Mouse (Mus musculus): ENCODE results near the gene Klhl35. TPM values are rescaled to one million over a fixed set of nuclear protein-coding genes. Genes with fewer than 3 reads are reported as not detected.

Gene Klhl35
- polyA plus RNA-seq, 1 experiment from 2014 or later: 38.1 TPM

DNA sequence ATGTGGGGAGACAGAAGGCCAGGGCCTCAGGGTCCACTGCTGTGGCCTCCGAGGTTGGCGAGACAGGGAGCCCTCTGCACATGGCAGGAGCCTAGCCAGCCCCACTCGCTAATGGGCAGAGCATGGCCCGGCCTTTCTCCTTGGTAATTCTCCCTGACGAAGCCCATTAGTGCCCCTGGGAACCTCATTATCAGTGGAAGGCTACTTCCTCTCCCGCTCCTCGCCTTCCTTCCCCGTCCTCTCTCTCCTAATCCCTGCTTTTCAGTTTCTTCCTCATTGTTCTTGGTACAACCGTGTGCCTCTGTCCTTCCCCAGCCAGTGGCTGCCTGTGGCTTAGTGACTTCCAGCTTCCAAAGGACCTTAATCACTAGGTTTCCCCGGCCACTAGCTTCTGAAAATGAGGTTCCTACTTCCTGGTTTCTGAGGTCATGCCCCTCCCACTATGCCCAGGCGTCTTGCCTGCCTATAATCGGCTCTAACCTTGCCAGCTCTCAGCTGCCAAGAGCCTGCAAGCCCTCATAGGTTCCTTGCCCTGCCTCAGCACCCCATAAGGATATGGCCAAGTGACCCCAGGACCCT lies 31.0 kb upstream of the Klhl35 start:
- Histone ChIP-seq H3K36me3 (no peaks in the 10 kb centered on the region), H3K4me2 (replicated peaks) (0 out of 2 replicates have a peak overlapping the region, but pooled peaks have one; percentile 0), H3K4me1 (peaks cover 39% of the 10 kb centered on the region), H3K4me3 (no peak overlapping the region), H3K9ac (replicated peaks) (no peak overlapping the region; the same call in 1 of the 2 replicates), H3K27me3 (peaks cover 4% of the 10 kb centered on the region), H3K9me3 (no peaks in the 10 kb centered on the region), H3K27ac (replicated peaks) (peak overlapping the region; percentile 21)
- ATAC-seq (ENCODE audit: low FRiP score, low read depth): peak; percentile 32; the same call in 1 of the 2 replicates
- WGBS: 16% methylated on average over 12 of the region's 12 CpGs

DNA sequence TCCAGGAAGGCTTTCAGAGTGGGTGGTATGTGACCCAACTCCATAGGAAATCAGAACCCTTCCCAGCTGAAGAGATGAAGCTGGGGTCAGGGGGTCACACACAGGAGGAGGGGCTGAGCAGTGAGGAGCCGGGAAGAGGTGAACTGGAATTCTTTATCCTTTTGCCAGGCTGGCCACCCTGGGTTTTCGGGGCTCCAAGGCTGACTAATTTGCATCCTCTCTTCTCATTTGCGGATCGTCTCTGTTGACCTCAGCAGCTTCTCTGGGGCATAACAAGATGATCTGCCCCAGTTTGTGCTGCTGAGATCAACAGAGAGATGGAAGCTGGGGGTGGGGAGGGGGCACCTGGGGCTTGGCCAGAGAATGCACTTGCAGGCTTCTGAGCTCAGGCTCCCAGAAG lies 29.3 kb upstream of the Klhl35 start:
- 4% methylated on average over 4 of the region's 4 CpGs for WGBS
- H3K27ac ChIP-seq (replicated peaks): peak overlapping the region; percentile 20; the same call in 1 of the 2 replicates
- peaks cover 42% of the 10 kb centered on the region for H3K4me1 ChIP-seq
- peaks cover 4% of the 10 kb centered on the region for H3K27me3 ChIP-seq
- no peak overlapping the region for H3K4me3 ChIP-seq
- ATAC-seq (ENCODE audit: low FRiP score, low read depth): no peak
- H3K9ac ChIP-seq (replicated peaks): no peak overlapping the region
- no peaks in the 10 kb centered on the region for H3K36me3 ChIP-seq
- H3K4me2 ChIP-seq (replicated peaks): no peak overlapping the region
- H3K9me3 ChIP-seq: no peaks in the 10 kb centered on the region

DNA sequence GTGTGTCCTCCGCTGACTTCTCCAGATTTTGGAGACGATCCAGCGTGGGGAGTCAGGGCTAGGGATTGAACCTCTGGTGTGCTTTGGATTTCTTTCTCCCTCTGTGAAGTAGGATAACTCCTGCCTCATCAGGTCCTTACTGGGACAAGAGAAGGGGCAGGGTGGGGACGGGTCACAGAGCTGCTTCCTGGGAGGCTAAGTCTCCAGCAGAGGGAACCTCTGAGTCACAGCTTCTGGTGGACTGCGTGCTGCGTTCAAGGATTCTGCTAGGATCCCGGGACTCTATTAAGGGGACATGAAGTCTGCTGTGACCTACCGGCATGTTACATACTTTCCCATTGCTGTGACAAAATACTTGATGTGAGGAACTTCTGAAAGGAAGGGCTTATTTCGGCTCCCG lies 26.9 kb upstream of the Klhl35 start:
- Histone ChIP-seq H3K4me1 (peaks cover 40% of the 10 kb centered on the region), H3K9me3 (no peaks in the 10 kb centered on the region), H3K36me3 (no peaks in the 10 kb centered on the region), H3K9ac (replicated peaks) (no peak overlapping the region), H3K27ac (replicated peaks) (no peak overlapping the region), H3K4me3 (no peak overlapping the region), H3K27me3 (peaks cover 4% of the 10 kb centered on the region), H3K4me2 (replicated peaks) (no peak overlapping the region)
- ATAC-seq (ENCODE audit: low FRiP score, low read depth): no peak
- 67% methylated on average over 10 of the region's 10 CpGs for WGBS

DNA sequence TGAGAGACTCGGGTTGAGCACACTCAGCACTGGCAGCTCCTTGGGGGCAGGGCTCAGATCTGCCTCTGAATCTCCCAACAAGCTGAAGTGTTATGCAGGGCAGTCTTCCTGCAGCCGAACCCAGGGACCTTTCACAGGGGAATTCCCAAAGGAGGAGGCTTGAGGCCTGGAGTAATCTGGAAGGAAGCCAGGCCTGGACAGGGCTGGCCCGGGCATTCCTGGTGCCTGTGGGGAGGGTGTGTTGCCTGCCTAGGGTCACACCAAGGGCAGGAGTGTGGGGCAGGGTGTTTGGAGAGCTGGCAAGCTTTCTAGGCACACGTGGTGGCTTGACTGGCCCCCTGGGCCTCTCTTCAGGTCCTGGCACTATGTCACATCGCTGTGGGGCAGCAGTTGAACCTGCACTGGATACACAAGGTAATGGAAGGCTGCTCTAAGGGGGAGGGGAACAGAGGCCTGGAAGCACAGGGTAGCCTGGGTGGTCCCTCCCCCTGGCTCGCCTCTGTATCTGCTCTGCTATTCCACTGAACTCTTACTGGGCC lies 24.2 kb upstream of the Klhl35 start:
- Histone ChIP-seq H3K9ac (replicated peaks) (no peak overlapping the region), H3K4me2 (replicated peaks) (no peak overlapping the region), H3K4me1 (peaks cover 23% of the 10 kb centered on the region), H3K36me3 (0 out of 2 replicates have a peak, but pooled peaks cover 6% of the 10 kb centered on the region), H3K4me3 (no peak overlapping the region), H3K9me3 (no peaks in the 10 kb centered on the region), H3K27ac (replicated peaks) (0 out of 2 replicates have a peak overlapping the region, but pooled peaks have one; percentile 4), H3K27me3 (no peaks in the 10 kb centered on the region)
- WGBS: 31% methylated on average over 6 of the region's 6 CpGs
- ATAC-seq (ENCODE audit: low FRiP score, low read depth): no peak

DNA sequence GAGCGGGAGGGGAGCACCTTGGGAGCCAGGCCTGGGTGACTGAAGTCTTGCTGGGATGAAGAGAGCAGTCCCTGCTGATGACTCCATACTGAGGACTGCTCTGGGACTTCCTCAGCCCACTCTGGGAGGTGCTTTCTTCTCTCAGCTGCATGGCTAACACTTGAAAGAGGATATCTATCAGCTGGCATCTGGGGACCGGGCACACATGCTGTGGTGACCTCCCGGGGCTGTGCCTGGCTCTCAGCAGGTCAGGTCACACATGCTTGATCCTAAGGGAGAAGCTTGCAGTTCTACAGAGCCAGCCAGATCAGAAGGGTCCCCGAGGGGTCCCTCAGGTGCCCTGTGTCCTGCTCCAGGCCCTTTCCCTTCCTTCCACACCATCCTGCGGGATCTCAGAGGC lies 22.6 kb upstream of the Klhl35 start:
- Histone ChIP-seq H3K4me1 (peaks cover 23% of the 10 kb centered on the region), H3K27me3 (no peaks in the 10 kb centered on the region)

DNA sequence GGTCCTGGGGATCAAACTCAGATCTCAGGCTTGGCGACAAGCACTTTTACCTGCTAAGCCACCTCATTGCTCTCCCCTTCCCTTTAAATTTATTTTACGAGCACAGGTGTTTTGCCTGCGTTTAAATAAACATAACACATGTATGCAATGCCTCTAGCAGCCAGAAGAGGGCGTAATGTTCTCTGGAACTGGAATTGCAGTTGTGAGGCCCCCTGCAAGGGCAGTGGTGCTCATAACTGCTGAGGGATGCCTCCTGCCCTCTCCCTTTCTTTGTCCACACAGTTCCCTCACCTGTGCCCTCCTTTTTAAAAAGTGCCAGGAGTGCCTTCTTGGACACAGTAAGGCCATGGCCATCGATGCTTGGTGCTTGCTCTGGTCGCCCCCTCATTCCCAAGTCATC lies 21.8 kb upstream of the Klhl35 start:
- Histone ChIP-seq H3K27me3 (no peaks in the 10 kb centered on the region), H3K9me3 (no peaks in the 10 kb centered on the region), H3K4me3 (no peak overlapping the region), H3K36me3 (0 out of 2 replicates have a peak, but pooled peaks cover 6% of the 10 kb centered on the region), H3K27ac (replicated peaks) (no peak overlapping the region), H3K4me2 (replicated peaks) (no peak overlapping the region), H3K4me1 (peaks cover 27% of the 10 kb centered on the region), H3K9ac (replicated peaks) (no peak overlapping the region)
- WGBS: 67% methylated on average over 6 of the region's 6 CpGs
- no peak for ATAC-seq (ENCODE audit: low FRiP score, low read depth)

More for the DNA sequence above, 22.6 kb upstream of the Klhl35 start:
- Histone ChIP-seq H3K9ac (replicated peaks) (no peak overlapping the region), H3K27ac (replicated peaks) (no peak overlapping the region), H3K4me2 (replicated peaks) (no peak overlapping the region), H3K9me3 (no peaks in the 10 kb centered on the region), H3K4me3 (no peak overlapping the region), H3K36me3 (0 out of 2 replicates have a peak, but pooled peaks cover 6% of the 10 kb centered on the region)
- ATAC-seq (ENCODE audit: low FRiP score, low read depth): no peak
- 67% methylated on average over 5 of the region's 5 CpGs for WGBS

DNA sequence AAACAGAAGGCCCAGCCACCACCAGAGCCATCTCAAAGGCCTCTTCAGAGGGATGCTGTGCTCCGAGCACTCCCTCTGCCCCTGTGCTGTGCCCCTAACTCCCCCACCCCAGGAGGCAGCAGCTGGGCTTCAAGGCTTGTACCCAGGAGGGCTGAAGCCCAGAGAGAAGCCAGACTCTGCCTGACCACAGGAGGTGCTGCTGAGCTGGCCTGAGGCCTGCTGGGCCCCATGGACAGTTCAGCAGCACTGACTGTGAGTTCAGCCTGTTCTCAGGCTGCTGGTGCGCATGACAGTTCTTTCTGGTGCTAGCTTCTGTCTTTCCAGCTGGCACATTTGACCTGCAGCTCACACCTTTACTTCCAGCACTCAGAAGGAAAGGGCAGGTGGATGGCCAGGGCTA lies 20.0 kb upstream of the Klhl35 start:
- no peak overlapping the region for H3K4me2 ChIP-seq (replicated peaks)

DNA sequence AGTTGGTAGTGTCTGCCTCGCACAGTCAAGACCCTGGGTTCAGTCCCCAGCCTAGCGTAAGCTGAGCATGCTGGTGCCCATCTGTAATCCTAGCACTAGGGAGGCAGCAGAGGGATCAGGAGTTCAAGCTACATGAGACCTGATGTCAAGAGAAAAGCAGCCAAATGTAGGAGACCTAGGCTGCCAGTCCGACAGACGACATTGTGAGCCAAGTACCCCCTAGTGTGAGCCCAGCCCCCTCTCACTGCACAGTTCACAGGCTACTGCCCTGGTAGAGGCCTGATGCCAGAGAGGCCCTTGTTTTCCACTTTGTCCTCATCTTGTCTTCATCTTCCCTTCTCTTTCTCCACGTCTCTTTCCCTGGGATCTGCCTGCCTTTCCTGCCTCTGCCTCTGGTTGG lies 18.5 kb upstream of the Klhl35 start:
- Histone ChIP-seq H3K4me2 (replicated peaks) (no peak overlapping the region), H3K36me3 (0 out of 2 replicates have a peak, but pooled peaks cover 6% of the 10 kb centered on the region), H3K9ac (replicated peaks) (no peak overlapping the region), H3K27me3 (no peaks in the 10 kb centered on the region), H3K4me3 (no peak overlapping the region), H3K9me3 (no peaks in the 10 kb centered on the region), H3K27ac (replicated peaks) (no peak overlapping the region), H3K4me1 (peaks cover 32% of the 10 kb centered on the region)
- WGBS: 48% methylated on average over 5 of the region's 5 CpGs
- ATAC-seq (ENCODE audit: low FRiP score, low read depth): no peak

More for the DNA sequence above, 20.0 kb upstream of the Klhl35 start:
- Histone ChIP-seq H3K4me1 (peaks cover 43% of the 10 kb centered on the region), H3K4me3 (no peak overlapping the region), H3K27me3 (no peaks in the 10 kb centered on the region), H3K9me3 (no peaks in the 10 kb centered on the region), H3K36me3 (0 out of 2 replicates have a peak, but pooled peaks cover 6% of the 10 kb centered on the region), H3K9ac (replicated peaks) (no peak overlapping the region), H3K27ac (replicated peaks) (0 out of 2 replicates have a peak overlapping the region, but pooled peaks have one; percentile 12)
- no peak for ATAC-seq (ENCODE audit: low FRiP score, low read depth)
- 54% methylated on average over 2 of the region's 2 CpGs for WGBS

DNA sequence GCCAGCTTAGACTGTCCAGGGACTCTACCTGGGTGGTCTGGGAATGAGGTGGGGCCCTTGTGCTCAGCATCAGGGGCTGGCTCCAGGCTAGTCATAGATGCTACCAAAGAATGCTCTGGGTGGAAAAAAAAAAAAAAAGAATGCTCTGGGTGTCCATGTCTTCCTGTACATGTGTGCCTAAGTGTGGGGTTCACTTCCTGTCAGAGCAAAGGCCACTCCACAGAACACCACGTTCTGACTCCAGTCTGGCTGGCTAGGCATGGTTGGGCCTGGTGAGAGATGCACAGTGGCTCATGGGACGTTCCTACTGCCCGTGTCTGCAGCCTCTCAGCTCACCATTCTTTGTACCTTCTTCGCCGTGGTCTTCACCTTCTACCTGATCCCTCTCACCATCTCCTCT lies 17.2 kb upstream of the Klhl35 start:
- 73% methylated on average over 5 of the region's 5 CpGs for WGBS
- no peak for ATAC-seq (ENCODE audit: low FRiP score, low read depth)
- Histone ChIP-seq H3K27me3 (no peaks in the 10 kb centered on the region), H3K4me1 (peaks cover 32% of the 10 kb centered on the region), H3K27ac (replicated peaks) (peak overlapping the region; percentile 30; the same call in 1 of the 2 replicates), H3K4me3 (no peak overlapping the region), H3K9me3 (no peaks in the 10 kb centered on the region), H3K9ac (replicated peaks) (no peak overlapping the region), H3K4me2 (replicated peaks) (no peak overlapping the region), H3K36me3 (0 out of 2 replicates have a peak, but pooled peaks cover 6% of the 10 kb centered on the region)

DNA sequence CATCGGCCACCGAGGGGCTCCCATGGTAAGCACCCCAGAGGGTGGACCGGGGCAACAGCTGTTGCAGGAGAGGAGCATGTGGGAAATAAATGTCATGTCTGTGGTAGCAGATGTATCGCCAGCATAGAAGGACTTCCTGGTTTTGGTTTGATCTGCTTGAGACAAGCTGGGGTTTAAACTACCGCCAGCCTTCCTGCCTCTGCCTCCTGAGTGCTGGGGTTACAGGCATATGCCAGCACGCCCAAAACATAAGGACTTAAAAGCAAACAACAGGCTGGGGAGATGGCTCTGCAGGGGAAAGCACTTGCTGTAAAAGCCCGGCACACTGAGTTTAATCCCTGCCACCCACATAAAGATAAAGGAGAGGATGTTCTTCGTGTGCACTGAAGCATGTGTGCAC lies 16.7 kb upstream of the Klhl35 start:
- Histone ChIP-seq H3K4me1 (peaks cover 32% of the 10 kb centered on the region), H3K4me3 (no peak overlapping the region), H3K4me2 (replicated peaks) (no peak overlapping the region), H3K27me3 (no peaks in the 10 kb centered on the region), H3K9me3 (no peaks in the 10 kb centered on the region), H3K9ac (replicated peaks) (no peak overlapping the region), H3K27ac (replicated peaks) (peak overlapping the region; percentile 30; the same call in 1 of the 2 replicates), H3K36me3 (0 out of 2 replicates have a peak, but pooled peaks cover 6% of the 10 kb centered on the region)
- WGBS: 50% methylated on average over 8 of the region's 8 CpGs
- no peak for ATAC-seq (ENCODE audit: low FRiP score, low read depth)

DNA sequence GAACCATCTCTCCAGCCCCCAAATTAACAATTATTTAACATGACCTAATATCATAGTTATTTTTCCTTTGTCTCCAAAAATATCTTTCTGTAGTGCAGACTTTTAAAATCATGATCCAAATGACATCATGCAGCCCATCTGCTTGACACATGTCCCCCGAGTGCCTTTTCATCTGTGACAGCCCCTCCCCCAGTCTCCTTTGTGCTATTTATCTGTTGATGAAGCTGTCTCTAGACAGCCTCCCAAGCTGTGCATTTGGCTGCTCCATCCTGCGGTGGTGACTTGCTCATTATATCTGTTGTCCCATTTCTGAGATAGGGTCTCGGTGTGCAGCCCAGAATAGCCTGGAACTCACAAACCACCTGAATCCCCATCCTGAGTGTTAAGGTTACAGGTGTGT lies 16.1 kb upstream of the Klhl35 start:
- no peaks in the 10 kb centered on the region for H3K9me3 ChIP-seq
- ATAC-seq (ENCODE audit: low FRiP score, low read depth): no peak
- peaks cover 32% of the 10 kb centered on the region for H3K4me1 ChIP-seq
- no peak overlapping the region for H3K4me3 ChIP-seq
- 35% methylated on average over 3 of the region's 3 CpGs for WGBS
- H3K4me2 ChIP-seq (replicated peaks): no peak overlapping the region
- H3K27ac ChIP-seq (replicated peaks): 0 out of 2 replicates have a peak overlapping the region, but pooled peaks have one; percentile 25
- H3K9ac ChIP-seq (replicated peaks): no peak overlapping the region
- H3K36me3 ChIP-seq: 0 out of 2 replicates have a peak, but pooled peaks cover under 1% of the 10 kb centered on the region
- H3K27me3 ChIP-seq: no peaks in the 10 kb centered on the region

DNA sequence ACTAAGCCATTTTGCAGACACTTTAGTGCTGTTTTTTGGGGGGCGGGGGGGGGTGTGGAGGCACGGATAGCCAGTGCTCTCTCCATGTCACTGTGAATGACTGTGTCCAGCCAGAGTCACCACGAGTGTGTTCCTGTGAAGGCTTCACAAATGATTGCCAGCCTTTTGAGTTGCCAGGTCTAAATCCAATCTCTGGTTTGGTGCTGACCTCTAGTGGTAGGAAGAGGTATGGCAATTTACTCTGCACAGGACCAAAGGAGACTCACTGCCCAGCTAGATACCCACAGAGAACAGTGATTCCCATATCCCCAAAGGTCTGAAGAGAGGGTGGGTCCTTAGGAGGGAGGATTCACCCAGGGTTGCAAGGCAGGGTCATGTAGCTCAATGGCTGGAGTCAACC lies 15.1 kb upstream of the Klhl35 start:
- H3K9me3 ChIP-seq: no peaks in the 10 kb centered on the region
- peak; percentile 63 for ATAC-seq (ENCODE audit: low FRiP score, low read depth)
- no peak overlapping the region for H3K9ac ChIP-seq (replicated peaks)
- peaks cover 29% of the 10 kb centered on the region for H3K4me1 ChIP-seq
- H3K27ac ChIP-seq (replicated peaks): no peak overlapping the region
- H3K36me3 ChIP-seq: no peaks in the 10 kb centered on the region
- no peaks in the 10 kb centered on the region for H3K27me3 ChIP-seq
- H3K4me3 ChIP-seq: no peak overlapping the region
- H3K4me2 ChIP-seq (replicated peaks): no peak overlapping the region
- WGBS: 3% methylated on average over 3 of the region's 3 CpGs
